Mouse (Mus musculus) MEL (cell line): ENCODE results near the gene Pafah1b1. TPM values are rescaled to one million over a fixed set of nuclear protein-coding genes. Genes with fewer than 3 reads are reported as not detected.

Experiments used
- DNase-seq: peaks from one replicate; pipeline ENCODE4 v3.0.0; 2011; ENCODE audit warnings: low read depth, low spot score
- H3K27ac ChIP-seq: 2 replicates; pipeline ENCODE4 v1.5.1; 2012; ENCODE audit warnings: low read depth, mild to moderate bottlenecking, control low read depth, low read length, moderate library complexity; ENCODE audit not compliant: control insufficient read depth
- H3K27me3 ChIP-seq, 2 experiments: fragments of 150-350 bp in 1 of 2; sonication (generic) in 1 of 2; 2 replicates each; pipeline ENCODE4 v1.6.1; 2012; ENCODE audit warnings: low read length in 2 of 2, mild to moderate bottlenecking in 2 of 2, improper control_type of control experiment in 1 of 2, moderate library complexity in 1 of 2; ENCODE audit not compliant: insufficient read depth in 2 of 2, control insufficient read depth in 1 of 2
- H3K36me3 ChIP-seq, 2 experiments: 2 replicates each; pipeline ENCODE4 v1.6.1; 2012 to 2014; ENCODE audit warnings: low read length in 2 of 2, improper control_type of control experiment in 1 of 2, inconsistent platforms in 1 of 2, mild to moderate bottlenecking in 1 of 2; ENCODE audit not compliant: insufficient read depth in 2 of 2, control insufficient read depth in 1 of 2
- H3K4me1 ChIP-seq, 2 experiments: fragments of 150-350 bp in 1 of 2; sonication (generic) in 1 of 2; 2 replicates each; pipeline ENCODE4 v1.6.1; 2012; ENCODE audit warnings: low read length in 2 of 2, improper control_type of control experiment in 1 of 2, mild to moderate bottlenecking in 1 of 2; ENCODE audit not compliant: insufficient read depth in 2 of 2, control insufficient read depth in 1 of 2
- H3K4me3 ChIP-seq, 2 experiments: fragments of 150-350 bp in 1 of 2; sonication (generic) in 1 of 2; 2 replicates each; pipeline ENCODE4 v1.5.1; 2012; ENCODE audit warnings: low read depth in 2 of 2, low read length in 2 of 2, mild to moderate bottlenecking in 2 of 2, moderate library complexity in 2 of 2, control low read depth in 1 of 2, improper control_type of control experiment in 1 of 2; ENCODE audit not compliant: control insufficient read depth in 1 of 2, insufficient read depth in 1 of 2
- H3K79me2 ChIP-seq: 2 replicates; pipeline ENCODE4 v1.6.1; 2012; ENCODE audit warnings: mild to moderate bottlenecking, low read length, moderate library complexity; ENCODE audit not compliant: control insufficient read depth, poor library complexity, insufficient read depth
- H3K9ac ChIP-seq: 2 replicates; pipeline ENCODE4 v1.6.1; 2012; ENCODE audit warnings: low read depth, mild to moderate bottlenecking, control low read depth, low read length, moderate library complexity; ENCODE audit not compliant: control insufficient read depth, poor library complexity, severe bottlenecking
- H3K9me3 ChIP-seq: fragments of 150-350 bp; sonication (generic); replicated peaks from 2 replicates; pipeline ENCODE4 v1.6.1; 2012; ENCODE audit warnings: mild to moderate bottlenecking, low read length, improper control_type of control experiment, moderate library complexity; ENCODE audit not compliant: insufficient read depth
- BHLHE40 ChIP-seq: IDR thresholded peaks from 2 replicates; pipeline ENCODE4 v1.6.1; 2012; ENCODE audit warnings: low read depth, mild to moderate bottlenecking, inconsistent platforms, low read length, improper control_type of control experiment, borderline replicate concordance
- CHD1 ChIP-seq: IDR thresholded peaks from 2 replicates; pipeline ENCODE4 v1.6.1; 2012; ENCODE audit warnings: low read depth, mild to moderate bottlenecking, inconsistent platforms, low read length, improper control_type of control experiment
- CHD2 ChIP-seq: IDR thresholded peaks from 2 replicates; pipeline ENCODE4 v1.6.1; 2011; ENCODE audit warnings: low read length, improper control_type of control experiment
- CTCF ChIP-seq, 3 experiments: IDR thresholded peaks in 2 of 3; conservative IDR thresholded peaks in 1 of 3; 2 replicates each; pipeline ENCODE4 v1.5.1; 2011 to 2012; ENCODE audit warnings: low read length in 3 of 3, low read depth in 2 of 3, mild to moderate bottlenecking in 2 of 3, improper control_type of control experiment in 1 of 3, inconsistent platforms in 1 of 3, mixed read lengths in 1 of 3, moderate library complexity in 1 of 3; ENCODE audit not compliant: control insufficient read depth in 1 of 3, insufficient read depth in 1 of 3, poor library complexity in 1 of 3, severe bottlenecking in 1 of 3
- E2F4 ChIP-seq: IDR thresholded peaks from 2 replicates; pipeline ENCODE4 v1.6.1; 2011; ENCODE audit warnings: low read depth, low read length, improper control_type of control experiment, borderline replicate concordance
- EP300 ChIP-seq, 2 experiments: IDR thresholded peaks; 2 replicates each; pipeline ENCODE4 v1.6.1; 2011; ENCODE audit warnings: improper control_type of control experiment in 2 of 2, low read length in 2 of 2, low read depth in 1 of 2, mild to moderate bottlenecking in 1 of 2
- ETS1 ChIP-seq: IDR thresholded peaks from 2 replicates; pipeline ENCODE4 v1.6.1; 2012; ENCODE audit warnings: low read depth, mild to moderate bottlenecking, inconsistent platforms, low read length, improper control_type of control experiment, moderate library complexity
- GABPA ChIP-seq: IDR thresholded peaks from 2 replicates; pipeline ENCODE4 v1.6.1; 2012; ENCODE audit warnings: low read depth, mild to moderate bottlenecking, inconsistent platforms, low read length, improper control_type of control experiment, moderate library complexity
- GATA1 ChIP-seq: IDR thresholded peaks from 2 replicates; pipeline ENCODE4 v1.6.1; 2011; ENCODE audit warnings: low read depth, low read length, improper control_type of control experiment
- HCFC1 ChIP-seq: IDR thresholded peaks from 2 replicates; pipeline ENCODE4 v1.6.1; 2012; ENCODE audit warnings: low read depth, mild to moderate bottlenecking, inconsistent platforms, low read length, improper control_type of control experiment, moderate library complexity
- JUND ChIP-seq: IDR thresholded peaks from 2 replicates; pipeline ENCODE4 v1.6.1; 2011; ENCODE audit warnings: low read depth, mild to moderate bottlenecking, improper control_type of control experiment, low read length
- KAT2A ChIP-seq: conservative IDR thresholded peaks from 2 replicates; pipeline ENCODE4 v1.6.1; 2012; ENCODE audit warnings: low read depth, low read length, improper control_type of control experiment, inconsistent platforms
- MAFK ChIP-seq: IDR thresholded peaks from 2 replicates; pipeline ENCODE4 v1.6.1; 2011; ENCODE audit warnings: low read depth, mild to moderate bottlenecking, low read length, improper control_type of control experiment, borderline replicate concordance
- MAX ChIP-seq: IDR thresholded peaks from 2 replicates; pipeline ENCODE4 v1.6.1; 2011; ENCODE audit warnings: low read length, improper control_type of control experiment
- MAZ ChIP-seq: IDR thresholded peaks from 2 replicates; pipeline ENCODE4 v1.6.1; 2012; ENCODE audit warnings: low read depth, mild to moderate bottlenecking, inconsistent platforms, low read length, improper control_type of control experiment
- MEF2A ChIP-seq: IDR thresholded peaks from 2 replicates; pipeline ENCODE4 v1.6.1; 2014; ENCODE audit warnings: low read depth, mild to moderate bottlenecking, inconsistent platforms, low read length, improper control_type of control experiment; ENCODE audit not compliant: poor library complexity, insufficient replicate concordance, severe bottlenecking; ENCODE audit errors: extremely low read depth
- MXI1 ChIP-seq: IDR thresholded peaks from 2 replicates; pipeline ENCODE4 v1.6.1; 2011; ENCODE audit warnings: mild to moderate bottlenecking, low read depth, low read length, improper control_type of control experiment
- MYB ChIP-seq: IDR thresholded peaks from 2 replicates; pipeline ENCODE4 v1.6.1; 2011; ENCODE audit warnings: mild to moderate bottlenecking, low read depth, low read length, improper control_type of control experiment
- MYC ChIP-seq: IDR thresholded peaks from 2 replicates; pipeline ENCODE4 v1.6.1; 2011; ENCODE audit warnings: low read depth, mild to moderate bottlenecking, low read length, improper control_type of control experiment, moderate library complexity
- NELFE ChIP-seq: IDR thresholded peaks from 2 replicates; pipeline ENCODE4 v1.6.1; 2011; ENCODE audit warnings: low read depth, low read length, improper control_type of control experiment
- NRF1 ChIP-seq: IDR thresholded peaks from 2 replicates; pipeline ENCODE4 v1.6.1; 2014; ENCODE audit warnings: low read depth, mild to moderate bottlenecking, inconsistent platforms, low read length, improper control_type of control experiment, moderate library complexity; ENCODE audit not compliant: poor library complexity, insufficient read depth, severe bottlenecking
- POLR2A ChIP-seq, 2 experiments: IDR thresholded peaks; 2 replicates each; pipeline ENCODE4 v1.6.1; 2011 to 2012; ENCODE audit warnings: low read length in 2 of 2, mild to moderate bottlenecking in 2 of 2, control low read depth in 1 of 2, improper control_type of control experiment in 1 of 2, low read depth in 1 of 2, moderate library complexity in 1 of 2; ENCODE audit not compliant: control insufficient read depth in 1 of 2, insufficient read depth in 1 of 2, poor library complexity in 1 of 2
- POLR2AphosphoS2 ChIP-seq: IDR thresholded peaks from 2 replicates; pipeline ENCODE4 v1.6.1; 2011; ENCODE audit warnings: low read length, improper control_type of control experiment
- POLR2AphosphoS5 ChIP-seq: IDR thresholded peaks from 2 replicates; pipeline ENCODE4 v1.6.1; 2012; ENCODE audit warnings: low read depth, borderline replicate concordance, mild to moderate bottlenecking, inconsistent platforms, low read length, moderate library complexity, mixed read lengths
- RAD21 ChIP-seq: IDR thresholded peaks from 2 replicates; pipeline ENCODE4 v1.6.1; 2011; ENCODE audit warnings: mild to moderate bottlenecking, low read depth, low read length, improper control_type of control experiment
- RCOR1 ChIP-seq: IDR thresholded peaks from 2 replicates; pipeline ENCODE4 v1.6.1; 2012; ENCODE audit warnings: low read depth, mild to moderate bottlenecking, inconsistent platforms, low read length, improper control_type of control experiment
- SIN3A ChIP-seq: IDR thresholded peaks from 2 replicates; pipeline ENCODE4 v1.6.1; 2012; ENCODE audit warnings: low read length, improper control_type of control experiment, inconsistent platforms
- SMC3 ChIP-seq: IDR thresholded peaks from 2 replicates; pipeline ENCODE4 v1.6.1; 2011; ENCODE audit warnings: low read depth, low read length, improper control_type of control experiment
- TAL1 ChIP-seq: IDR thresholded peaks from 2 replicates; pipeline ENCODE4 v1.6.1; 2012; ENCODE audit warnings: mild to moderate bottlenecking, inconsistent platforms, low read length, moderate library complexity, mixed read lengths
- TBP ChIP-seq: IDR thresholded peaks from 2 replicates; pipeline ENCODE4 v1.8.0; 2011; ENCODE audit warnings: low read depth, low read length, improper control_type of control experiment
- TCF12 ChIP-seq: IDR thresholded peaks from 2 replicates; pipeline ENCODE4 v1.6.1; 2014; ENCODE audit warnings: low read depth, mild to moderate bottlenecking, inconsistent platforms, low read length, improper control_type of control experiment, moderate library complexity
- UBTF ChIP-seq: IDR thresholded peaks from 2 replicates; pipeline ENCODE4 v1.6.1; 2012; ENCODE audit warnings: low read depth, mild to moderate bottlenecking, inconsistent platforms, low read length, improper control_type of control experiment, moderate library complexity, borderline replicate concordance; ENCODE audit not compliant: insufficient read depth
- USF1 ChIP-seq: IDR thresholded peaks from 2 replicates; pipeline ENCODE4 v1.6.1; 2014; ENCODE audit warnings: low read depth, mild to moderate bottlenecking, inconsistent platforms, low read length, improper control_type of control experiment, moderate library complexity
- USF2 ChIP-seq, 2 experiments: IDR thresholded peaks; 2 replicates each; pipeline ENCODE4 v1.6.1; 2011 to 2012; ENCODE audit warnings: improper control_type of control experiment in 2 of 2, low read length in 2 of 2, borderline replicate concordance in 1 of 2, inconsistent platforms in 1 of 2, low read depth in 1 of 2, mild to moderate bottlenecking in 1 of 2; ENCODE audit not compliant: insufficient read depth in 1 of 2
- ZC3H11A ChIP-seq: IDR thresholded peaks from 2 replicates; pipeline ENCODE4 v1.6.1; 2012; ENCODE audit warnings: low read depth, mild to moderate bottlenecking, inconsistent platforms, low read length, improper control_type of control experiment
- ZMIZ1 ChIP-seq: IDR thresholded peaks from 2 replicates; pipeline ENCODE4 v1.6.1; 2012; ENCODE audit warnings: low read depth, mild to moderate bottlenecking, inconsistent platforms, low read length, improper control_type of control experiment, moderate library complexity
- ZNF384 ChIP-seq: IDR thresholded peaks from 2 replicates; pipeline ENCODE4 v1.6.1; 2012; ENCODE audit warnings: low read depth, mild to moderate bottlenecking, inconsistent platforms, low read length, improper control_type of control experiment
- polyA plus RNA-seq, 2 experiments: library from polyadenylated mRNA; stranded (reverse) in 1 of 2; unstranded in 1 of 2; fragments of >175 nt in 1 of 2; fragments of >200 nt in 1 of 2; gene quantifications; 2 replicates each; pipeline versions ENCODE4 v1.2.1 to v1.2.4; 2012; ENCODE audit warnings: low replicate concordance in 2 of 2, low read depth in 1 of 2; ENCODE audit not compliant: insufficient read length in 2 of 2, insufficient read depth in 1 of 2, missing spikeins in 1 of 2
- total RNA-seq: library from RNA; depleted of rRNA; stranded (reverse); fragments of 300-350 nt; gene quantifications from 2 replicates; pipeline ENCODE4 v1.2.3, GENCODE M21; 2012

Gene Pafah1b1
- total and polyA plus RNA-seq, 3 experiments = 54.5 to 67.4 TPM; not detected in 1

GRCm38 (mm10) chr11:74649095-74649646 is 75.3 kb downstream of the Pafah1b1 start, which contains the start of gene Cluh:
Gene Cluh (plus strand): TSS chr11:74649495.
- Histone ChIP-seq H3K36me3 (peaks cover 1 to 34% of the 10 kb centered on the region in 2 experiments; a peak in 3 of 4 replicates), H3K79me2 (peaks cover 49% of the 10 kb centered on the region), H3K4me3 (peak within 1 kb of the TSS; percentile 87 to 88), H3K9ac (peak within 1 kb of the TSS; percentile 87), H3K9me3 (no peaks in the 10 kb centered on the region), H3K4me1 (peaks cover 8 to 41% of the 10 kb centered on the region in 2 experiments; a peak in 3 of 4 replicates), H3K27me3 (no peaks in the 10 kb centered on the region), H3K27ac (peak within 1 kb of the TSS; percentile 70)
- peak; percentile 99 for DNase-seq
- no peak; the same call in 1 of the 2 replicates for TF ChIP-seq ZMIZ1
- TF ChIP-seq CHD1 = no peak
- TF ChIP-seq ZNF384 = no peak
- TF ChIP-seq POLR2AphosphoS5 = no peak
- TF ChIP-seq SIN3A = peak; percentile 100
- TF ChIP-seq MXI1 = peak; percentile 99
- no peak for TF ChIP-seq RCOR1
- peak; percentile 43; the same call in 1 of the 2 replicates for TF ChIP-seq NRF1
- TF ChIP-seq MAZ = peak; percentile 100
- peak; percentile 92; the same call in 1 of the 2 replicates for TF ChIP-seq MYC
- peak in 1 of 2 experiments; percentile 73; a peak in 2 of 4 replicates for TF ChIP-seq USF2 (IDR thresholded peaks at IDR 0.05; ENCODE audit: borderline replicate concordance in 1 of 2, insufficient read depth in 1 of 2, low read depth in 1 of 2, low read length in 2 of 2)
- no peak for TF ChIP-seq MAFK
- TF ChIP-seq POLR2AphosphoS2 = no peak; the same call in 1 of the 2 replicates
- TF ChIP-seq RAD21 = no peak
- TF ChIP-seq GATA1 = no peak
- TF ChIP-seq E2F4 = no peak; the same call in 1 of the 2 replicates
- peak; percentile 96 for TF ChIP-seq USF1
- TF ChIP-seq EP300 (IDR thresholded peaks at IDR 0.05; ENCODE audit: low read depth in 1 of 2, low read length in 2 of 2) = peak in 1 of 2 experiments; percentile 57; a peak in 2 of 4 replicates
- no peak for TF ChIP-seq GABPA
- TF ChIP-seq BHLHE40 = no peak
- no peak for TF ChIP-seq TAL1
- TF ChIP-seq POLR2A (IDR thresholded peaks at IDR 0.05; ENCODE audit: control insufficient read depth in 1 of 2, insufficient read depth in 1 of 2, low read depth in 1 of 2, low read length in 2 of 2, poor library complexity in 1 of 2) = peak; percentile 72 to 77
- no peak for TF ChIP-seq CTCF (IDR thresholded peaks at IDR 0.05 in 2 of 3, conservative IDR thresholded peaks at IDR 0.05 in 1 of 3; ENCODE audit: control insufficient read depth in 1 of 3, insufficient read depth in 1 of 3, low read depth in 2 of 3, low read length in 3 of 3, poor library complexity in 1 of 3, severe bottlenecking in 1 of 3)
- TF ChIP-seq KAT2A = peak; percentile 88
- TF ChIP-seq TCF12 = peak; percentile 53; the same call in 1 of the 2 replicates
- TF ChIP-seq JUND = no peak
- peak; percentile 90 for TF ChIP-seq MAX
- peak; percentile 71 for TF ChIP-seq ETS1
- peak; percentile 72 for TF ChIP-seq NELFE
- TF ChIP-seq HCFC1 = peak; percentile 94
- TF ChIP-seq UBTF = no peak
- TF ChIP-seq CHD2 = peak; percentile 32
- TF ChIP-seq MYB = no peak
- TF ChIP-seq TBP = no peak; the same call in 1 of the 2 replicates
- no peak for TF ChIP-seq MEF2A
- no peak for TF ChIP-seq ZC3H11A
- TF ChIP-seq SMC3 = no peak
